Mouse (Mus musculus) heart, adult 9 months (tissue): ENCODE measurements at regions not wholly inside any gene's neighbourhood (a gene's known extent, or its start where the extent isn't known, plus 50 kb on each side); places are given as distances from the start of the nearest gene placed in this dataset.
"Not testable (repeated sequence)": the region's sequence is repeated elsewhere in the genome, so short reads cannot be mapped to it uniquely, and the experiment has no call there.

Experiments
- DNase-seq, 2 experiments: peaks; one replicate each; pipeline ENCODE4 v3.0.0; 2022; ENCODE audit warnings: low spot score in 2 of 2

DNA sequence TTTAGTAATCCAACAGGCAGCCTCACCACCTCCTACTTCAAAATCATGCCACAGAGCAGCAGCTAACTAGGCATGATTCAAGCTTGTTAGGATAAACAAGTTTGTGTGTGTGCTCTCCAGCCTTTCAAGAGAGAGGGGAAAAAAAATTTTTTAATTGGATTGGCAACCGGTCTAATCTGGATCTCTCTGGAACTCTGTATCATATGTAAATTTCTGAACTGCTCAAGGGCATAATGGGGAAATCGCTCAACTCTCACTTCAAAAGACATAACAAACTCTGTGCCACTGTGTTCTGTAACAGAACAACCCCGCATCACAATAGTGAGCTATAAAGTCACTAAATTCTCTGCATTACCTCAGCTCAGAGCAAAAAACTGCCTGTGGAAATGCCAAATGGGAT is 147.9 kb upstream of the Krtap11-1 start:
- no peak for DNase-seq

DNA sequence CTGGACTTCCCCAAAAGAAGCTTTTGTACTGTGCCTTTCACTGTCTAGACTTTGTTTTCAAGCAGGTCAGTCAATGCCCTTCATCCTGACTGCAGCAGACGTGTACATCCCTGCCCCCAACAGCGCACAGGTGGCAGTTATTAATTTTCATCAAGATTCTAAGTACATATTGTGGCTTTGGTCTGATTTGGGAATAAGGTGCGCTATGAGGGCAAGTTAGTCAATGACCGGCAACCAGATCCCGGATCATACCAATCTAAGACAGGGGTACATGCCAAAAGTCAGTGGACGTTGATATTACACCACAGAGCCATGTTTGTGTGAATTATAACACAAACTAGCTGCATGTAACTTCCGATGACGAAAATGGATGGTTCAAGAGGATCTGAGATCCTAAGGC is 144.7 kb upstream of the Krtap11-1 start:
- DNase-seq: not testable (repeated sequence)

DNA sequence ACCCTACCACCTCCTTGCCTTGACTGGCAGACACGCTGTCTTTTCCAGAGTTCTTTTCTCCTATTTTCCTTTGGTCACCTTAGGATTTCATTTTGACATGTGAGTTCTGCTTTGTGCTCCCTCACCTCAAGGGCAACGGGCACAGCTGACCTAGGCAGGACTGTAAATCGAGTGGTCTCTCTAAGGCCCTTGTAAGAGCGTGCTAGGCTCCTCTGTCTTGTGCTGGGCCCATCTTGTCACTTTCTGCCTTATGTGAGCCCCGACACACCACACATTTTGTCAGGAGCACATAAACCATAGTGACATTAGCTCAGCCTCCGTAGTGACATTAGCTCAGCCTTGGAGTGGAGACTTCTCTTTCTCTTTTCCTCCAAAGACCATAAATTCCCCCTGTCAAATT is 133.3 kb upstream of the Krtap11-1 start:
- DNase-seq: no peak

DNA sequence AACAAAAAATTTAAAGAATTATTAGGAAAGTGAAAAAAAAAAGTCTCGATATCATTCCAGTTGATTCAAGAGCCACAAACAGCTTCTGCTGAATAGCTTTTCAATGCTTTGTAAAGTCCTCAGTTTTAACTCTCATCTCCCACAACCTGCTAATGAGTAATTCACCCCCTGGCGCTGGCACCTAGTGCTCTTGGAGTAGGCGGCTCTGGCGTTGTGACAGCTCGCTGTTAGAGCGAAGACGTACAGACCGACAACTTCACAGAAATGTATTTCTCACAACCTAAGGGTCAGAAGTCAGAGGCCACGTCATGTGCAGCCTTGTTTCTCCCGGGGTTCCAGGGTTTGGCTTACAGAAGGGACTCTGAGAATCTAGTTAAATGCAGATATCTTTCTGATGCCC is 132.2 kb upstream of the Krtap11-1 start:
- DNase-seq: no peak

DNA sequence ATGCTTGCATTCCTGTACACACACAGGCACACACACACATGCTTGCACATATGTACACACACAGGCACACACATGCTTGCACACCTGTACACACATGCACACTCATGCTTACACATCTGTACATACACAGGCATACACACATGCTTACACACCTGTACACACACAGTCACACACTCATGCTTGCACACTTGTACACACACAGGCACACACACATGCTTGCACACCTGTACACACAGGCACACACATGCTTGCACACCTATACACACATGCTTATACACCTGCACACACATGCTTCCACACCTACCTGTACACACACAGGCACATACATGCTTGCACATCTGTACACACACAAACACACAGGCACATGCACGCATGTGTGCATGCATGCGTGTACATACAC is 131.4 kb upstream of the Krtap11-1 start:
- DNase-seq: no peak

DNA sequence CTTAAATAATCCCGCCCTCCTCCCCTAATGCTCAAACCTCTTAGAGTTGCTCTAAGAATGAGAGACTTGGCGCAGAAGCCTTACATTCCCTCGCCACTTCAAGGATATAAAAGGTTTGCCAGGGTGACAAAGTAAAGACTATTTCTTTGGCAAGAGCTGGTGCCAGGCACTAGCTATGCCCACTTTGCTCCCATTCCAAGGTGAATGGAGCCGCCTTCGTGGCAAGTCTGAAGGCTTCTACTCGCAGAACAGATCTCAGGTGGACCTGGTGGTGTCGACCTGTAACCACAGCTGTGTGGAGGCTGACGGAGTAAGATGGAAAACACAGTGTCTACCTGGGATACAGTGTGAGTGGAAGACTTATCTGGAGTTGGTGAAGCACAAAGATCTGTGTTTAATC is 130.8 kb upstream of the Krtap11-1 start:
- DNase-seq: no peak

DNA sequence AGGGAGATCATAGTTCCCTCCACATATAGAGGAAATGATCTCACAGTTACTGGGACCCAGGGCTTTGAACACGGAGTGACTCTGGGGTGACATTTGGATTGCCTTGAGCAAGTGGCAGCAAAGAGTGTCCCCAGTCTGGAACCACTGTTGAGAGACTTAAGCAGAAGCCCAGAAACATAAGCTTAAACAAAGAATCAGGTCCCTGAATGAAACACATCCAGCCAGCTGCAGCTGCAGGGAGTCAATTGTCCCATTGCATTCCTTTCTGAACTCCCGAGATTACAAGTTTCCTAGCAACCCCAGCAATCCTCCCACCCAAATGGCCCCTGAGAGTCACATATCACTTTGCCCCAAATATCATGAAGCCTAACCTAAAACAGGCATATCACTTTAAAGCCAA is 128.7 kb upstream of the Krtap11-1 start:
- DNase-seq: no peak

DNA sequence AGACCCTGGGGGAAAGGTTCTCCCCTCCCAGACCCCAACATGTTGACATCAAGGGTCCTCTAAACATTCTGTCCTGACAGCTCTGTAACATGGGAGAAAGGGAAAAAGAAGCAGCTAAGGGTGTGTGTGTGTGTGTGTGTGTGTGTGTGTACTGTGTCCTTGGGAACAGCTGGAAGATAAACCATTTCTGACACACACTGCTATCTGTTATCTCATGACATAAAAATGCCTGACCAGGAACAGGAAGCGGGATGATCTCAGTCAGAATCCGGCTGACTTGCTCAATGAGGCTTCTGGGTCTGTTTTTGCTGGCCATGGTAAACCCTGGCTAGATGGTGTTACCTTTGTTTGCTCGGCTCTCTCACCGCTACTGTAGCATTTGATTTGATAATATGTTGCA is 124.8 kb upstream of the Krtap11-1 start:
- peak; percentile 10 to 15 for DNase-seq

DNA sequence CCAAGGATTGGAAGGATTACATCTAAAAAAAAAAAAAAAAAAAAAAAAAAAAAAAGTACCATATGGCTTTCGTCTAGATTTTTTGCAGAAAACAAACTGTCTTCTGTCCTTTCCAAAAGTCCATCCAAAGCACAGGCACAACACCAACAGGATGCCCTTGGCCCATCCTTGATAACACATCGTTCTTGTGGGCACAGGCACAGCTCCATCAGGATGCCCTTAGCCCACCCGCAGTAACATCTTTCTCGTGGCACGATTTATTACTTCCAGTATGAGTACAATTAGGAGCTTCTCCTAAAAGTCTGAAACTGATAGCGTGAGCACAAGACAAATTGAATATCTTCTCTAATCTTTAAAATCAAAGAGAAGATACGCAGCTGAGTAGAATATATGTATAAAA is 124.4 kb upstream of the Krtap11-1 start:
- no peak for DNase-seq

DNA sequence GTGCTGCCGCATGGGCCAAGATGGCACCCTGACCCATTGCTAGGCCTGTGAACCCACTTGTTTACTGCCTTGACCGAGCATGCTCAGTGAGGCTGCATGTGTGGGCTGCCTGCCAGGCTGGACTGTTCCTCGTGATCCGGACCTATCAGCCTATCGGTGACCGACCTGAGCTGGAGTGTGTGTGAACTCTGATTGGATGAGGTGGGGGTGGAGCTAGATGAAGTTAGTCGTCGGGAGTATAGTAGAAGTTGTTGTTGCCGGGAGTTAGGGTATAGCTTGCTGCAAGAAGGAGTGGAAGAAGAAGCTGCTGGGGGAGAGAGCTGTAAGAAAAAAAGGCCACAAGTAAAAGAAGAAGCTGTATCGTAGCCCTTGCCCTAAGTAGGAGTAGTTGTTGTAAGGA is 122.3 kb upstream of the Krtap11-1 start:
- DNase-seq: no peak

DNA sequence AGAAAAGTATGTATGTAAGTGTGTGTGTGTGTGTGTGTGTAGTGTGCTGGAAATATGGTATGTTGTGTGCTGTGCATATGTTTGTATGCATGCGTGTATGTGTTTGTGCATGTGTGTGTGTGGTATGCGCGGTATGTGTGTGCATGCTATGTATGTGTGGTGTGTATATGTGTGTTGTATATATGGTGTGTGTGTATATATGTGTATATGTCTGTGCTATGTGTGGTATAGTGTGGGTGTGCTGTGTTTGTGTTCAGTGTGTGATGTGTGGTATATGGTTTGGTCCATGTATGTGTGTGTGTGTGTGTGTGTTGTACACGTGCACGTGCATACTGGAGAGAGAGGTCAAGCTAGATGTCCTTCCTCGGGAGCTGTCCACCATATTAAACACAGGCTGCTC is 108.5 kb upstream of the Krtap11-1 start:
- no peak for DNase-seq

DNA sequence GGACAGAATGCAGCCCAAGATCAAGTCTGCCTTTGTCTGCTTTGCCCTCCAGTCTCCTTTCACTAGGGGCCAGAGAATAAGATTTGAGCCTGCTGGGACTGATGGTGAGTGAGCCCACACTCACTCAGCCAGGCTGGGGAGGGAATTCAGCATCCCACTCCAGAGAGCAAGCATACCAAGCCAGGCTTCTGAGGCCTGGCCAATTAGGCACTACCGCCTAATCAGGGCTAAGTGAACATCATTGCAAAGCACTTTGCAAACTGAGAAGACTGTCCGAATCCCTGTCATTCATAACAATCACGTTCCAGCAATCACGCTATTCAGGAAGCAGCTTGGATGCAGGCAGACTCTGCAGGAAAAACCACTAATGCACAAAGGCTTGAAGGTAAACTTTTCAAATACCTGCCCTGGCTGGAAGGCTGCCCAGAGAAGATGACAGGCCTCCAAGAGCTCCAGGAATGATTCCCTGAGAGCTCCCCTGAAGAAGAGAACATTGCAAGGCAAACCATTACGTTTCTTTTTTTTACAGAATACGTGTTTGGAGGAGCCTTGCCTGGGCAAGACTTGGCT is 107.5 kb upstream of the Krtap11-1 start:
- no peak for DNase-seq

DNA sequence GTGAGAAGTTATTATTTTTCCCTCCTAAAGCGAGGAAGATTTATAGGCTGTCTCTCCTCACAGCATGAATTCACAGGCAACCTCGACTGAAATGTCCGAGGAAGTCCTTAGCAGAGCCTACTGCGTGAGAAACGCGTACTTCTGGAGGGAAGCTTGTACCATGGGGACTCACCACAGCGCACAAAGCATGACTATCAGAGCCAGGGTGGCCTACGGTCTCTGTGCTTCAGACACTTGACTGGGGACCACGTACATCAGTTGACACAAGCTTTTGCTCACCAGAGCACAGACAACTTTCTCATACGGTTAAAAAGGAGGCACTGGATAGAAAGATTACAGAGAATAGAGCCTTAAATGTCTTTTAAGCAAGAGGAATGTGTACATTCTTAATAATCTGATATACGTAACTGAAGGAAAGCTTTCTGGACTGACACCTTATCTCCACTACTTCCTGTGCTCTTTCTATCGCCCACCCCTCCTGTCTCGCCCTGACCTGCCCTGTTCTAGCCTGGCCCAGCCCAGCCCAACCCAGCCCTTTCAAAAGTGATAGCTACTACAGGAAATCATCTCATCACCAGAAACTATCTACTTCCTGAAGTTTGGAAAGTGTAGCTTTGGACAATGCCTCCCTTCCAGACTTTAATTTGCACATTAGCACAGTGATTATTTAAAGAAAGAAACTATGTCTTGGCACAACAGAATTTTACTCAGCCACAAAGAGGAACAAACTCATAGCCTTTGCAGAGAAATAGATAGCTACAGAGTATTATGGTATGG is 104.2 kb upstream of the Krtap11-1 start:
- DNase-seq: no peak

DNA sequence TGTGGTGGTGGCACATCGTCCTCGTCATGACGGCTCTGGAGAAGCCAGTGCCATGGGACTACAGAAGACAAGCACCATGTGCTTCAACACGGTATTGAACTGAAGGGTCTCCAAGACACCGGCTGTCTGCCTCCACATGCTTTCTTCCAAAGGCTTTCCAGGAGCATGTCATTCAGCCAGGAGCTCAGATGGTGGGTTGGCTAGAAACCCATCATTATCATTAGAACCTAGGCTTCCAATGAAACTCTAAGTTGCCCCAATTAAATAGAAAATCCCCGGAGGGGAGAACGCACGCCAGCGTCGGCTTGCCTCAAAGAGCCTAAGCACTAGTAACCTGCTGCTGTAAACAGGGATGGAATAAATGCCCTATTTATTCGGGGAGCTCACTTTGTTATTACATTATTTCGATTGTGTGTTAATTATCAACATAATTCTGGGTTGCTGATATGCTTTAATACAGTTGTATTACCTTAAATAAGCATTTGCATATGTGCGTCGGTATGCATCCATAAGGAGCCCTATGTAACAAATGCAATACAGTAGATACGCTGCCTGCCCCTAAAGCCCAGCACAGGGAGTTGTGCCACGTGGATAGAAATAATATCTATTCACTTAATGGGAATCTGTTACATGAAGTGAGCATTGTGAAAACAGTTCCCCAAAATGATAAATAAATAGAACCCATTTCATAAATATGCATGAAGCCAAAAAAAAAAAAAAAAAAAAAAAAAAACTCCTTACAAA is 103.3 kb upstream of the Krtap11-1 start:
- DNase-seq: no peak

DNA sequence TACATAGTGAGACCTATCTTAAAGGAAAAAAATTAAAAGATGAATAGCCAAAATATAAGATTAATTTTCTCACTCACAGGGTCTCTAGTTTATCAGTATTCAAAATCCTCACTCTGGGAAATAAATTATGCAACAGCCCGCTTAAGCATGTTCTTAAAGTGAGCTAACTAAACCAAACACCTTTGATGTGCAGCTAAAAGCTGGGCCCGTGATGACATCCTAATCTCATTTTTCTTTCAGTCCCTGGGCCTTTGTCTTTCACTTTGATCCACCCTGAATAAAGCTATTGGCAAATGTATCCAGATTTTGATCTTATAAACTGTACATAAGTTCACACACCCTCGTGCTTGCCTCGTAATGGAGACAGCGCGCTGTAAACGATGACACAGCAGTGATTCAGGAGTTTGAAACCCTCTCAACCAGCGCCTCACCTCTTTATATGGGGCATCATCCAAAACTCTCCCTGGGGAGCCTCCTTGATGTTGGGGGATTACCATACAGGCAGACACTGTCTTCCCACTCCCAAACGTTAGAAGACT is 100.3 kb upstream of the Krtap11-1 start:
- DNase-seq: no peak

DNA sequence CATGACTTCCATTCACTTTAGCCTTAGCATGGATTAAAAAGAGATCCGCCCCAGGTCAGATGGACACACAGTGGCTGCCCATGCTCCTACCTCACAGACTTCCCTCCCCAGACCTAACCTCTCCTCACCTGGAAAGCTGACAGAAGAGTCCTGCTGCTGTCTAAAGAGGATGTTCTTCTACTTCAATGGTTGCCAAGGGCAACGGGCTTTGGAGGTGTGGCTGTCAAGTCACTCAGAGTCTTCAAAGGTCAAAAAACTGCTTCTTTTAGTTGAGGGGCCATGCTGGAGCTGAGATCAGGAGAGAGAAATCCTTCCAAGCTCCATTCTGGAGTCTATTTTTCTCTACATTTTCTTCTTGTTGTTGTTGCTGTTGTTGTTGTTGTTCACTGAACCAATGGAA is 89.1 kb upstream of the Krtap11-1 start:
- no peak for DNase-seq

DNA sequence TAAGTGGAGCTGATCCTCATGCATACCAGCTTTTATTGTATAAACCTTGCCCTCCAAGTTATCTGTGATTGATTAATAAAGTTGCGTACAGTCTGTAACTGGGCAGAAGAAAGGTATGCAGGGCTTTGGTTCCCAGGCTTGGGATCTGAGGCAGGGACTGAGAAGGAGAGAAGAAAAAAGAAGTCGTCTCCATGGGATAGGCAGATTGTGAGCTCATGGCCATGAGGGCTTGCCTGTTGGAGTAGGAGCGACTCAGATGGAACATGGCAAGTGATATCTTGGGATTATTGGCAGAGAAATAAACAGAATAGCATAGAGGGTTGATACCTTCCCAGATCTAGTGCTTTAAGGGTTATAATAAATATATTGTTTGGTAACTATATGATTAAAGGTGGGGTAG is 85.1 kb upstream of the Krtap11-1 start:
- no peak for DNase-seq

DNA sequence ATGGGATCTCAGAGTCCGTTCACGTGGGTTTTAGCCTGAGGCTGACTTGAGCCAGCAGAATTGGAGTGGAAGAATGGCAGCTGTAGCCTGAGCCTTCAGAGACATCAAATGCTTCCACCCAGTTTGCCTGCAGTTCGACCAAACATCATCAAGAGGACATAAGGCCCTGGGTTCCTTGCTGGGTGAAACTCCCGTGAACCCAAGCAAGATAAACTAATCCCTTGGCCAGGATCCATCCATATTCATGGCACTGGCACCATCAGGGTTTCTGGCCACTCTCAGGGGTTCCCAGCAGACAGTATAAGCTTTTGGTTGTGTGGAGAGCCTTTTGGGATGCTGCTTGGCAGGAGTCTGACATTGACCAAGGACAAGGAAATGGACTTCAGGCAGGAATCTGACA is 77.7 kb upstream of the Krtap11-1 start:
- DNase-seq: no peak

DNA sequence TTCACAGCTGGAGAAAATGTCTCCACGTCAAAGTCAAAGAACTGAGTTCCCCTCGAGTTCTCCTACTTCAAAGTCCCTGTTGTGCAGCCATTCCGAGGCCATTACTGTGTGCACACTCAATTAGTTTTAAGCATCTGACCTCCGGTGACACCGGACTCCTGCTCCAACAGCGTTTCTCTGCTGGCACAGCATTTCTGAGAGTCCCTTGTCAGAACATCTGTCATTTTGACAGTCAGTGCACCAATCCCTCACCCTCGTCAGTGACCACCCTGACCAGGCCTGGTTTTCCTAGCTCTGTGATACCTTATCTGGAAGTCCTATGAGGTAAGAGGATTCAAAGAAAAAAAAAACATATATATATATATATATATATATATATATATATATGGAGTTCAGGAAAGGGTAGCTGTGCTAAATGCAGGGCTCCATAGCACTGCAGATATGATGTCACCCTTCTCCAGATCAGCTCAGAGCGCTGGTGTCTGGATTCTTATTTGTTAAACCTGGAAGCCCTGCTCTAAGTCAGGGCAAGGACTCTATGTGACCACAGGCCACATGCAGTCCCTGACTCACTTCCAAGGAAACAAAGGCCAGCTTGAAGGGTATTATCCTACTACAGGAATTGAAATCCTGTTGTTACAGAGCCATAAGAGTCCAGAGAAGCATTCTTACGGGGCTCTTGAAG is 63.1 kb upstream of the Krtap11-1 start:
- no peak for DNase-seq

DNA sequence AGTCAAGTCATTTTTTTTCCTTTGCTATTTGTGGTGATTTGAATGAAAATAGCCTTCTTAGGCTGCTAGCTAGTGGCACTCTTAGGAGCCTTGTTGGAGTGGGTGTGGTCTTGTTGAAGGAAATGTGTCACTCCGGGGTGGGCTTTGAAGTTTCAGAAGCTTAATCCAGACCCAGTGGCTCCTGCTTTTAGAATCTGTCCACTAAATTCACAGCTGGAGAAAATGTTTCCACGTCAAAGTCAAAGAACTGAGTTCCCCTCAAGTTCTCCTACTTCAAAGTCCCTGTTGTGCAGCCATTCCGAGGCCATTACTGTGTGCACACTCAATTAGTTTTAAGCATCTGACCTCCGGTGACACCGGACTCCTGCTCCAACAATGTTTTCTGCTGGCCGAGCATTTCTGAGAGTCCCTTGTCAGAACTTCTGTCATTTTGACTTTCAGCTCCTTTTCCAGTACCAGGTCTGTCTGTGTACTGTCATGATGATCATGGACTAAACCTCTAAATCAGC is 61.2 kb upstream of the Krtap11-1 start:
- DNase-seq: no peak

DNA sequence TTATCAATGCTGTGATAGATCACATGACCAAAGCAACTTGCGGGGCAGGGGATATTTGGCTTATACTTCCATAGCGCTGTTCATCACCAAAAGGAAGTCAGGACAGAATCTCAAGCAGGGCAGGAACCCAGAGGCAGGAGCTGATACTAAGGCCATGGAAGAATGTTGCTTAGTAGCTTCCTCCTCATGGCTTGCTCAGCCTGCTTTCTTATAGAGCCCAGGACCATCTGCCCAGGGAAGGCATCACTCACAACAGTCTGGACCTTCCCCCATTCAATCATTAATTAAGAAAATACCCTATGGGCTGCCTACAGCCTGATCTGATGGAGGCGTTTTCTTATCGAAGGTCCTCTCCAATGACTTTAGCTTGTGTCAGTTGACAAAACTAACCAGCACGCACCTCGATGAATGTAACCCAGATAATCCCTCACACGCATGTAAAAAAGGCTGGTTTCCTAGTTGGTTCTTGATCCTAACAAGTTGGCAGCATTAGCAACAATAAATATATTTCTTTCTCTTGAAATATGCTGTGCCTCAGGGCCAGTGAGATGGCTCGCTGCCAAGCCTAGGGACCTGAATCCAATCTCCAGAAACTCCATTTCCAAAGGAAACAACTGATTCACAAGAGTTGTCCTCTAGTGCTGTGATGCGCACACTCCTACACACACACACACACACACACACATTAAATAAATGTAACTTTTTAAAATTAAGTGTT is 60.6 kb upstream of the Krtap11-1 start:
- no peak for DNase-seq
